In the genomic region with DNA sequence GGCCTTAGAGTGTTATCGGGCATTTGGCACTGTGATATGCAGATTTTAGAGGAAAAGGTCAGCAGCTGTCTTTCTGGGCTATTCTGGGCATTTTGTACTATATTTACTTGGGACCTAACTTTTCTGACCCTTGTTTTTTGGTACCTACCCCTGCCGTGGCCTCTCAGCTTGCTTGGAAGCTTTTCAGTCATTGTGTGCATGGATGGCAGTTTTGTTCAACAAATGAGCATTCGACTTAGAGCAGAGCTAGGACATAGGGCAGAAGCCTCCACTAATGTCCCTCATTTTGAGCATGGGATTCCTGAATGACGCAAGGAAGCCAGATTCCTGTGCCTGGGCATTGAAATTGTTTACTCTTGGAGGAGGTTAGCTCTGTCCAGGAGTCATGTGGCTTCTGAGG, we compare ENCODE assay signal across 21 mouse cellular contexts. TPM values are rescaled to one million over a fixed set of nuclear protein-coding genes. Genes with fewer than 3 reads are reported as not detected.
DNase-seq lines count a peak whose midpoint lies in the region; ATAC-seq and TF ChIP-seq lines count a peak whose summit lies in the region.
"Had no signal": no experiment of that assay in that cellular context is flagged by ENCODE, and none has a peak within 500 bp of the region (broad histone marks: within the 10 kb centered on the region; RNA-seq: fewer than 3 reads in every experiment).

No protein-coding gene starts in this region.

- DNase-seq in heart, adult 11 months = peak; percentile 81
- no peak for DNase-seq in heart, adult 8-10 months (ENCODE audit: low spot score)
- DNase-seq in kidney, adult 9 months = no peak
- DNase-seq in lung, postnatal 0 days (ENCODE audit: low spot score) = peak; percentile 37
- no peak for DNase-seq in lung, postnatal 14 days
- no peak for DNase-seq in urinary bladder, postnatal 10 days (ENCODE audit: low spot score)
- DNase-seq in cerebellum, postnatal 4 days (ENCODE audit: low spot score in 2 of 2) = no peak
- DNase-seq: adrenal gland, postnatal 36 days; cerebellum, postnatal 25 days had no signal

- no peak overlapping the region for H3K9ac ChIP-seq in kidney, embryonic 14.5 days (ENCODE audit: low read depth, low read length)
- H3K9ac ChIP-seq in lung, postnatal 0 days (replicated peaks; ENCODE audit: low read depth) = no peak overlapping the region
- H3K9ac ChIP-seq: embryonic facial prominence, embryonic 12.5 days; forebrain, embryonic 13.5 days; neural tube, embryonic 13.5 days had no signal

- no peaks in the 10 kb centered on the region for H3K36me3 ChIP-seq in kidney, embryonic 14.5 days (ENCODE audit: control insufficient read depth, insufficient read depth, low read length)
- H3K36me3 ChIP-seq in lung, postnatal 0 days (ENCODE audit: insufficient read depth, low read length) = no peaks in the 10 kb centered on the region
- H3K36me3 ChIP-seq: embryonic facial prominence, embryonic 12.5 days; neural tube, embryonic 13.5 days had no signal

- H3K4me3 ChIP-seq in kidney, embryonic 14.5 days (ENCODE audit: low read length) = no peak overlapping the region
- H3K4me3 ChIP-seq in lung, postnatal 0 days (ENCODE audit: low read depth, low read length) = no peak overlapping the region
- H3K4me3 ChIP-seq: embryonic facial prominence, embryonic 12.5 days; forebrain, embryonic 13.5 days; hindbrain, embryonic 10.5 days; neural tube, embryonic 13.5 days had no signal

- no peak overlapping the region for H3K4me2 ChIP-seq in kidney, embryonic 14.5 days (replicated peaks; ENCODE audit: low read depth, low read length)
- no peak overlapping the region for H3K4me2 ChIP-seq in lung, postnatal 0 days (replicated peaks; ENCODE audit: low read depth, low read length)
- H3K4me2 ChIP-seq: embryonic facial prominence, embryonic 12.5 days; forebrain, embryonic 13.5 days; neural tube, embryonic 13.5 days had no signal

- H3K27ac ChIP-seq in kidney, embryonic 14.5 days (ENCODE audit: low read depth, low read length) = peak overlapping the region; percentile 43; the same call in 1 of the 2 replicates
- no peak overlapping the region for H3K27ac ChIP-seq in lung, postnatal 0 days (ENCODE audit: low read length)
- H3K27ac ChIP-seq: embryonic facial prominence, embryonic 12.5 days; forebrain, embryonic 13.5 days; hindbrain, embryonic 10.5 days; neural tube, embryonic 13.5 days had no signal

- no peak for ATAC-seq in kidney, embryonic 14.5 days (ENCODE audit: low FRiP score, low TSS enrichment)
- ATAC-seq in lung, postnatal 0 days = peak; percentile 45; the same call in 1 of the 2 replicates
- ATAC-seq: forebrain, embryonic 13.5 days; inflammation-experienced regulatory T-cells, adult 6 months had no signal

- H3K4me1 ChIP-seq in kidney, embryonic 14.5 days (ENCODE audit: control insufficient read depth, insufficient read depth, low read length) = peaks cover 31% of the 10 kb centered on the region
- H3K4me1 ChIP-seq in lung, postnatal 0 days (ENCODE audit: insufficient read depth, low read depth, low read length) = peaks cover 10% of the 10 kb centered on the region
- H3K4me1 ChIP-seq: neural tube, embryonic 13.5 days had no signal

- 76% methylated on average over 4 of the region's 4 CpGs for WGBS in kidney, embryonic 14.5 days
- 35% methylated on average over 4 of the region's 4 CpGs for WGBS in lung, postnatal 0 days

- TF ChIP-seq CTCF in lung, postnatal 0 days (IDR thresholded peaks at IDR 0.05) = no peak

- TF ChIP-seq EP300 in lung, postnatal 0 days (IDR thresholded peaks at IDR 0.05) = 0 out of 2 replicates have a peak, but pooled peaks have one; percentile 14

- no peaks in the 10 kb centered on the region for H3K9me3 ChIP-seq in kidney, embryonic 14.5 days (ENCODE audit: control insufficient read depth, low read length)
- no peaks in the 10 kb centered on the region for H3K9me3 ChIP-seq in lung, postnatal 0 days (ENCODE audit: low read length)
- H3K9me3 ChIP-seq: embryonic facial prominence, embryonic 12.5 days; forebrain, embryonic 13.5 days; hindbrain, embryonic 10.5 days; neural tube, embryonic 13.5 days had no signal

- no peaks in the 10 kb centered on the region for H3K27me3 ChIP-seq in kidney, embryonic 14.5 days (ENCODE audit: control insufficient read depth, insufficient read depth, low read length)
- no peaks in the 10 kb centered on the region for H3K27me3 ChIP-seq in lung, postnatal 0 days (replicated peaks; ENCODE audit: insufficient read depth, low read length)
- H3K27me3 ChIP-seq: embryonic facial prominence, embryonic 12.5 days; forebrain, embryonic 13.5 days; neural tube, embryonic 13.5 days had no signal

RNA-seq across cellular contexts. Expression of gene 1700034J05Rik, which starts 9.4 kb away (rescaled TPM):
- total RNA-seq in heart, adult 8-10 months (2022) = not detected
- polyA plus RNA-seq in kidney, embryonic 14.5 days (2014; fragmentation: Nextera tagmentation; extraction: Ambion mirVana) = 0.37 and 0.45 TPM in 2 replicates
- 0.13 and 0.17 TPM in 2 replicates for polyA plus RNA-seq in lung, postnatal 0 days (2015; fragmentation: Nextera tagmentation; extraction: Ambion mirVana)
- total RNA-seq: adrenal gland, postnatal 36 days; layer of hippocampus, adult 8-10 months; left cerebral cortex, adult 8-10 months; megakaryocyte progenitor cell, adult 5-6 weeks; midbrain, postnatal 0 days had no signal
- polyA plus RNA-seq: midbrain, postnatal 0 days; neural tube, embryonic 13.5 days; small intestine, adult 2 months; urinary bladder, adult 2 months had no signal

RNA-seq across cellular contexts. Expression of gene Ppfibp1, which starts 56.5 kb away (rescaled TPM):
- total RNA-seq in heart, adult 8-10 months (2022) = 100 to 1,000 TPM; 101 to 127 (median 122) TPM
- 34.7 and 80.1 TPM in 2 replicates for polyA plus RNA-seq in kidney, embryonic 14.5 days (2014; fragmentation: Nextera tagmentation; extraction: Ambion mirVana)
- 50.5 and 53.5 TPM in 2 replicates for polyA plus RNA-seq in lung, postnatal 0 days (2015; fragmentation: Nextera tagmentation; extraction: Ambion mirVana)

Comparison
In these comparisons a context has a peak if more than half of its experiments do, and no peak if none do; other contexts are left out.
1. DNase-seq: peak in heart, adult 11 months (single experiment) and lung, postnatal 0 days (single experiment); none in heart, adult 8-10 months (single experiment), kidney, adult 9 months (single experiment), lung, postnatal 14 days (single experiment), urinary bladder, postnatal 10 days (single experiment) and cerebellum, postnatal 4 days (0 of 2).